Mouse (Mus musculus) heart, postnatal 36 days (tissue): ENCODE results near the gene Sec1. TPM values are rescaled to one million over a fixed set of nuclear protein-coding genes. Genes with fewer than 3 reads are reported as not detected.
"Not testable (repeated sequence)": the region's sequence is repeated elsewhere in the genome, so short reads cannot be mapped to it uniquely, and the experiment has no call there.

Source experiments
- DNase-seq, 2 experiments: peaks; one replicate each; pipeline ENCODE4 v3.0.0; 2021 to 2022
- intact Hi-C: fragments of 180-260 bp; cut with DNase I; formaldehyde crosslinking; loops from one replicate; pipeline ENCODE4 v1.15.1; 2025
- total RNA-seq, 2 experiments: library from RNA; stranded (reverse); gene quantifications; 2 replicates each; pipeline ENCODE4 v1.2.3; 2021

Gene Sec1
- total RNA-seq, 2 experiments from 2014 or later = 0.22 TPM; not detected in 1

DNA sequence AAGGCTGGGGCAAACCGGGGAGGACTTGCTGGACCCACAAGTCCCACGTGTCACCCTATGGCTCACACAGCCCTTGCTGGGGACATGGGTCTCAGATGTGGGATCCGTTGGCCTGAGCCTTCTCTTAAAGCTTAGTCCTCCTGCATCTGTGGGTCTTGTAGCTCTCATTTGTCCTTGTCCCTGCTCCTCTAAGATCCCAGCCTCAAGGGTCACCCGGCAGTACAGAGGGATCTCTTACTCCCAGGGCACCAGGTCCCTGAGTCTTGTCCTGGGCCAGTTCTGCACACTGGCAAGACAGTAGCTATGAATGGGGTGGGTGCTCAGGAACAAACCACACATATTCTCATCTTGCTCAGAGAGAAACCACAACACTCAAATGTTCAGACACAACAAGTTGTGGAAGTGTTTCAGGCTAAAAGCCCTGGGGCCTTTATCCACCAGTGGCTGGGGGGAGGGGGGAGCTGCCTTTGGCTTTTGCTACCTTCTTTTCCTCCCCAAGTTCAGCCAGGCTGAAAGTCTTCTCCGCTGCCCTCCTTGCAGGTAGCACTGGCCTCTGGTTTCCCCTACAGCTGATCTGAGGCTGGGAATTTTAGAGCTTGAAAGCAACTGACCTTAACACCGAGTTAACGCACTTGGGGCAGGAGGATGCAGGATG, 10.7 kb downstream of the Sec1 start, which contains the start of gene Ntn5:
TSS of gene Ntn5 (plus strand) at position 627 of the 655 bp plus-strand sequence.
- intact Hi-C loops = loop anchor here (2.0 to 5.0 kb wide), 3 partner anchors 41 to 126 kb away; no protein-coding TSS in a partner anchor

GRCm38 (mm10) chr7:45682144-45683126, 11.8 kb downstream of the Sec1 start:
- peak; percentile 85 to 89 for DNase-seq
- intact Hi-C loops = loop anchor here (1.0 to 5.0 kb wide), 4 partner anchors 40 to 125 kb away; no protein-coding TSS in a partner anchor

More for the DNA sequence above, 10.7 kb downstream of the Sec1 start, which contains the start of gene Ntn5:
- no peak for DNase-seq

GRCm38 (mm10) chr7:45681046-45681736, 13.0 kb downstream of the Sec1 start:
- intact Hi-C loops = loop anchor here (5.0 kb wide), 1 partner anchor 124 kb away; no protein-coding TSS in a partner anchor

GRCm38 (mm10) chr7:45679966-45680621, 14.1 kb downstream of the Sec1 start:
- peak; percentile 53 to 57 for DNase-seq
- intact Hi-C loops = loop anchor here (5.0 kb wide), 1 partner anchor 123 kb away; no protein-coding TSS in a partner anchor

More at GRCm38 (mm10) chr7:45681046-45681736, 13.0 kb downstream of the Sec1 start:
- peak; percentile 34 to 53 for DNase-seq

GRCm38 (mm10) chr7:45678513-45678912, 15.7 kb downstream of the Sec1 start:
- intact Hi-C loops = no loop called here
- no peak for DNase-seq

DNA sequence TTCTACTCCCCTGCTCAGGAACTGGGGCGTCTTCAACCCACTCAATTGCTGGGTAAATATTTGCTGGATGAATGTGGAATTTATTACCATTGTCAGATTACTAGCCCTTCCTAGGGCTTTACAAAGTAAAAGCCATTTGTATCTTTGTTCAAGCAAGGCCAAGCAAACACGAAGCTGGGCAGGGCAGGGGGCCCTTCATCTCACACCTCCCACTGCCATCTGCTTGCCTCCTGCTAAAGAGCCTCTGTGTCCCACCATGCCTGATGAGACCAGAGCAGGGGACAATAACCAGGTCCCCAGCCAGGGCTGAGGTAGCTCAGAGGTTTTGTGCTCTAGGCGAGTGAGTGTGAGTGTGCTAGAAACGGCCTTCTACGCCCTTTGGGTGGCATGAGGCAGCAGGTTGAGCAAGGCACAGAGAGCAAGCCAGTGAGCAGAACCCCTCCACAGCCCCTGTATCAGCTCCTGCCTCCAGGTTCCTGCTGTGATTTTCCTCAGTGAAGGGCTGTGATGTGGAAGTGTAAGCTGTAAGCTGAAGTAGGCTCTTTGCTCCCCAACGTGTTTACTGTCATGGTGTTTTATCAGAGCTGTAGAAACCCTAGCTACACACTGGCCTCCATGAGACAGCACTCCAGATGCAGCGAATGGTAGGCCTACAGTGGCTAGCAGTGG, 16.4 kb downstream of the Sec1 start:
- intact Hi-C loops = no loop called here
- no peak for DNase-seq

- intact Hi-C loops = no loop called here
- no peak for DNase-seq
Observed at GRCm38 (mm10) chr7:45668921-45669320, 25.3 kb downstream of the Sec1 start.

- DNase-seq = no peak
- intact Hi-C loops = no loop called here
Observed at GRCm38 (mm10) chr7:45667761-45668160, 26.4 kb downstream of the Sec1 start.

DNA sequence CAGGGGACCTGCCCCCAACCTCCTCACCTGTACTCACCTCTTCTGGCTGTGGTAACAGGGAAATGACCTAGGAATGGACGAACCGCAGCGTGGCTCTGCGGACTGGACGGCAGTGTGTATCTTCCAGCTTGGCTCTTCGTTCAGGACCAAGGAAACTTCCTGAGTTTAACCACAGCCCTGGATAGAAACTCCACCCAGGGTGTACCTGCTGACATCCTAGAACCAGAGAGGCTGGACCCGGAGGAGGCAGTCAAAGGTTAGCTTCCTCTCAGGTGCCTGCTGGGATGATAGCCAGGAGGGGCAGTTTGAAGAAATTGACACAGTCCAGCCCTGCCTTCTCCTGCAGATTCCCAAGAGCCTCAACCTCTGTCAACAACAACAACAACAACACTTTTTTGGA, 28.0 kb downstream of the Sec1 start, which contains the start of gene Fut2:
TSS of gene Fut2 (minus strand) at position 234 of the 400 bp plus-strand sequence.
- intact Hi-C loops = no loop called here

GRCm38 (mm10) chr7:45665303-45666138, 28.7 kb downstream of the Sec1 start:
- DNase-seq = no peak
- intact Hi-C loops = no loop called here

More for the DNA sequence above, 28.0 kb downstream of the Sec1 start, which contains the start of gene Fut2:
- no peak for DNase-seq

DNA sequence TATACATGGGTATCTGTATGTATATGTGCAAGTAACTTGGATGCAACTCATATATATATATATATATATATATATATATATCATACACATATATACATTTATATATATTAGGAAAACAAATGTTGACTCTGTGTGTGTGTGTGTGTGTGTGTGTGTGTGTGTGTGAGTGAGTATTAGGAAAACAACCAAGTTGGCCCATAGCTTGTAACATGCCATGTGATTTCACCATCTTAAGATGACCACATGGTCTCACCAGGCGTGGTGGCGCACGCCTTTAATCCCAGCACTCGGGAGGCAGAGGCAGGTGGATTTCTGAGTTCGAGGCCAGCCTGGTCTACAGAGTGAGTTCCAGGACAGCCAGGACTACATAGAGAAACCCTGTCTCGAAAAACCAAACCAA, 32.5 kb downstream of the Sec1 start:
- intact Hi-C loops, DNase-seq: not testable (repeated sequence)

- DNase-seq = no peak
- intact Hi-C loops = no loop called here
Observed at GRCm38 (mm10) chr7:45660746-45661478, 33.3 kb downstream of the Sec1 start.

DNA sequence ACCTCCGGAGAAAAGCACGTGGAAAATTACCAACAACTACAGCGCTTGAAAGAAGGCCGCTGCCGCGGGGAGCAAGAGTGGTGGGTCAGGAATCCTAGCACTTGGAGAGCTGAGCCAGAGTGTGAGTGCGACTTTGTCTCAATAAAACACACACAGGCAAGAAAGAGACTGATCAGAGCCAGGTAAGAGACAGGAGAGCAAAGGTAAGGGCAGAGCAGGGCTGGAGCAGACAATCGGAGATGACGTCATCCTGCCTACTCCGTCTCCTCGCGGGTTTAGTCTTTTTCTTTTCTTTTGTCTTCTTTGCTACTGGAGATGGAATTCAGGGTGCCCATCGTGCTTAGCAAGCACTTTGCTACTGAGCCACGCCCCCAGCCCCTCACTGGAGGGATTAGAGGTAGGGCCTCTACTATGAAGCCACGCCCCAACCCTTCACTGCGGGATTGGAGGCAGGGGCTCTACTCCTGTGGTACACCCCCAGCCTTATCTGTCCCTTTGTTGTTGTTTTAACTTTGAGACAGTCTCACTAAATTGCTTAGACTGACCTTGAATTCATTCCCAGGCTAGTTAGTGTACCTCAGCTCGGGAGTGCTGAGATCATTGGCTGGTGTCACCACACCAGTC, 39.7 kb downstream of the Sec1 start:
- no peak for DNase-seq
- intact Hi-C loops = loop anchor here (2.0 kb wide), 1 partner anchor 20 kb away; no protein-coding TSS in a partner anchor

- DNase-seq, intact Hi-C loops: not testable (repeated sequence)
Observed at GRCm38 (mm10) chr7:45650484-45650883, 43.7 kb downstream of the Sec1 start.

GRCm38 (mm10) chr7:45649351-45649750, 44.9 kb downstream of the Sec1 start:
- intact Hi-C loops = no loop called here
- DNase-seq = peak in 1 of 2 experiments; percentile 43

GRCm38 (mm10) chr7:45646671-45647070, 47.5 kb downstream of the Sec1 start:
- intact Hi-C loops = no loop called here
- DNase-seq = no peak

- intact Hi-C loops = no loop called here
- no peak for DNase-seq
Observed at GRCm38 (mm10) chr7:45645591-45645971, 48.6 kb downstream of the Sec1 start.
